Mouse (Mus musculus) forebrain, embryonic 10.5 days (tissue): ENCODE results near the gene Gm13306. TPM values are rescaled to one million over a fixed set of nuclear protein-coding genes. Genes with fewer than 3 reads are reported as not detected.
"Not testable (repeated sequence)": the region's sequence is repeated elsewhere in the genome, so short reads cannot be mapped to it uniquely, and the experiment has no call there.

Experiments
- DNase-seq: peaks from one replicate; pipeline ENCODE4 v3.0.0-alpha.2; 2017; ENCODE audit warnings: low spot score; ENCODE audit errors: extremely low spot score
- H3K27ac ChIP-seq: fragments of 300-500 bp; sonication (generic); 2 replicates; pipeline ENCODE4 v1.5.1; 2016; ENCODE audit warnings: mild to moderate bottlenecking
- H3K27me3 ChIP-seq: fragments of 300-500 bp; sonication (generic); 2 replicates; pipeline ENCODE4 v1.6.1; 2016; ENCODE audit warnings: mild to moderate bottlenecking; ENCODE audit not compliant: poor library complexity, severe bottlenecking
- H3K36me3 ChIP-seq: fragments of 300-500 bp; sonication (generic); replicated peaks from 2 replicates; pipeline ENCODE4 v1.6.1; 2016; ENCODE audit warnings: mild to moderate bottlenecking, moderate library complexity
- H3K4me1 ChIP-seq: fragments of 300-500 bp; sonication (generic); 2 replicates; pipeline ENCODE4 v1.6.1; 2016
- H3K4me3 ChIP-seq: fragments of 300-500 bp; sonication (generic); 2 replicates; pipeline ENCODE4 v1.5.1; 2016; ENCODE audit warnings: mild to moderate bottlenecking, moderate library complexity
- H3K9me3 ChIP-seq: fragments of 300-500 bp; sonication (generic); 2 replicates; pipeline ENCODE4 v1.6.1; 2016; ENCODE audit warnings: mild to moderate bottlenecking, moderate library complexity
- WGBS: fragments of 180-500 bp; shearing (Covaris S2); methylation state at CpG from one replicate; pipeline ENCODE4 v1.1.7; 2016; 5-methylcytosine and 5-hydroxymethylcytosine counted together
- polyA plus RNA-seq: library from polyadenylated mRNA; unstranded; fragments of >200 nt; fragmentation: Nextera tagmentation; extraction: Ambion mirVana; gene quantifications from 2 replicates; pipeline ENCODE4 v1.2.1, GENCODE M21; 2016

Gm13306 gene
- polyA plus RNA-seq = not detected in 2 replicates

GRCm38 (mm10) chr4:42153136-42153535 is at the start of gene Gm13306:
Gene Gm13306, plus strand, starts transcription at chr4:42153436.
- H3K9me3 ChIP-seq, H3K27ac ChIP-seq, H3K4me1 ChIP-seq, H3K27me3 ChIP-seq, H3K36me3 ChIP-seq, H3K4me3 ChIP-seq, DNase-seq: not testable (repeated sequence)
- WGBS = no CpG with 5 or more reads among the region's 9 CpGs

GRCm38 (mm10) chr4:42114517-42114916 is 38.7 kb upstream of the Gm13306 start, which contains the start of gene Gm13304:
Gene Gm13304, plus strand, starts transcription at chr4:42114817.
- not testable (repeated sequence) for H3K9me3 ChIP-seq, H3K4me3 ChIP-seq, H3K27ac ChIP-seq, H3K27me3 ChIP-seq, DNase-seq, H3K4me1 ChIP-seq, H3K36me3 ChIP-seq
- WGBS = no CpG with 5 or more reads among the region's 5 CpGs

- no CpG with 5 or more reads among the region's 7 CpGs for WGBS
- not testable (repeated sequence) for DNase-seq, H3K4me1 ChIP-seq, H3K9me3 ChIP-seq, H3K36me3 ChIP-seq, H3K27ac ChIP-seq, H3K4me3 ChIP-seq, H3K27me3 ChIP-seq
Observed at GRCm38 (mm10) chr4:42168503-42168902, 15.3 kb downstream of the Gm13306 start, which contains the start of gene Gm13305. Gene Gm13305, minus strand, starts transcription at chr4:42168603.

- WGBS = no CpG with 5 or more reads among the region's 4 CpGs
- not testable (repeated sequence) for H3K27me3 ChIP-seq, DNase-seq, H3K4me3 ChIP-seq, H3K9me3 ChIP-seq, H3K36me3 ChIP-seq, H3K27ac ChIP-seq, H3K4me1 ChIP-seq
Observed at GRCm38 (mm10) chr4:42178243-42178642, 25.0 kb downstream of the Gm13306 start.

- H3K4me1 ChIP-seq, H3K27me3 ChIP-seq, H3K36me3 ChIP-seq, H3K9me3 ChIP-seq, H3K4me3 ChIP-seq, DNase-seq, H3K27ac ChIP-seq: not testable (repeated sequence)
- WGBS = no CpG with 5 or more reads among the region's 31 CpGs
Observed at GRCm38 (mm10) chr4:42183234-42184197, 30.3 kb downstream of the Gm13306 start.

- H3K4me3 ChIP-seq, DNase-seq, H3K27ac ChIP-seq, H3K36me3 ChIP-seq, H3K9me3 ChIP-seq, H3K4me1 ChIP-seq, H3K27me3 ChIP-seq: not testable (repeated sequence)
- WGBS = no CpG with 5 or more reads among the region's 58 CpGs
Observed at GRCm38 (mm10) chr4:42184324-42184979, 31.2 kb downstream of the Gm13306 start.

GRCm38 (mm10) chr4:42184980-42185372 is 31.7 kb downstream of the Gm13306 start:
- DNase-seq, H3K9me3 ChIP-seq, H3K27ac ChIP-seq, H3K4me3 ChIP-seq, H3K27me3 ChIP-seq, H3K36me3 ChIP-seq, H3K4me1 ChIP-seq: not testable (repeated sequence)
- no CpG with 5 or more reads among the region's 25 CpGs for WGBS

Other genes with a start within 250 kb of the Gm13306 start
- gene Gm21541, start 249.8 kb upstream of the Gm13306 start, polyA plus RNA-seq = not detected in 2 replicates
- 1.6 and 2.3 TPM in 2 replicates for gene Gm20878, start 211.9 kb upstream of the Gm13306 start, polyA plus RNA-seq
- not detected in 2 replicates for gene Fam205a4, start 187.4 kb upstream of the Gm13306 start, polyA plus RNA-seq
- 0.19 TPM in 1 of 2 replicates, not detected in the other for gene Gm21093, start 118.7 kb upstream of the Gm13306 start, polyA plus RNA-seq
- gene Gm3893, start 62.2 kb upstream of the Gm13306 start, polyA plus RNA-seq = not detected in 2 replicates
- 0.24 TPM in 1 of 2 replicates, not detected in the other for gene Gm13304, start 38.6 kb upstream of the Gm13306 start, polyA plus RNA-seq
- gene Gm13305, start 15.2 kb downstream of the Gm13306 start, polyA plus RNA-seq = not detected in 2 replicates
- gene Gm10600, start 87.2 kb downstream of the Gm13306 start, polyA plus RNA-seq = not detected in 2 replicates
- gene Ccl21b, start 102.3 kb downstream of the Gm13306 start, polyA plus RNA-seq = not detected in 2 replicates
- gene Gm21953, start 140.8 kb downstream of the Gm13306 start, polyA plus RNA-seq = not detected in 2 replicates
- 0.05 TPM in 1 of 2 replicates, not detected in the other for gene Fam205a3, start 164.9 kb downstream of the Gm13306 start, polyA plus RNA-seq